Mouse (Mus musculus): ENCODE results near the gene Zfp775.
A peak's percentile ranks its signal among the peaks of the same experiment; 100 is the strongest.

The Zfp775 gene

DNA sequence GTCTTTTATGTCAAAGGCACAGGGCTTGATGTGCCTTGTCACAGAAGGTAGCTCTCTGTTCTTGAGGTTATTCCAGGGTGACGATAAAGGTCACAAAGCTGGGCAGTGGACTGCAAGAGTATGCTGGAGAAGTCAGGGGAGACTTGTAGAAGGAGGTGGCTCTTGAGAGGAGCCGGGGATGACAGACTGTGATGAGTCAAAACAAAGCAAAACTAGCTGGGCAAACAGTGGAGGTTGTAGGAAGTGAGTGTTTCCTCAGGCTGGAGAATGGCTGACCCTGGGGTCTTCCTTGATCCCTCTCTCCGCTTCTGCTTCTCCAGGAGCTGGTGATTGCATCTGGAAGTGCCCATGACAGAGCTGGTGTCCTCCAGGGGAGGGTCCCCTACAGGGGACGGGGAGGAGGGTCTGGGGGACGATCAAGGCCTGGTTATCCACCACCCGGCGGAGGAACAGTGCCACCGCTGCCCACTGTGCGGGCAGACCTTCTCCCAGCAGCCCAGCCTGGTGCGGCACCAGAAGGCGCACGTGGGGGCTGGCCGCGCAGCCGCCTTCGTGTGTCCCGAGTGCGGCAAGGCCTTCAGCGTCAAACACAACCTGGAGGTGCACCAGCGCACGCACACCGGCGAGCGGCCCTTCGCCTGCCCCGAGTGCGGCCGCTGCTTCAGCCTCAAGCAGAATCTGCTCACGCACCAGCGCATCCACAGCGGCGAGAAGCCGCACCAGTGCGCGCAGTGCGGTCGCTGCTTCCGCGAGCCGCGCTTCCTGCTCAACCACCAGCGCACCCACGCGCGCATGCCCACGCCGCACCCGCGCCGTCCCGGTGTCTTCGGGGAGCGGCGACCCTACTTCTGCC, 27.2 kb downstream of the Zfp775 start:
- peak in 1 of 2 experiments; percentile 31 for DNase-seq (ENCODE audit: low spot score in 2 of 2)

DNA sequence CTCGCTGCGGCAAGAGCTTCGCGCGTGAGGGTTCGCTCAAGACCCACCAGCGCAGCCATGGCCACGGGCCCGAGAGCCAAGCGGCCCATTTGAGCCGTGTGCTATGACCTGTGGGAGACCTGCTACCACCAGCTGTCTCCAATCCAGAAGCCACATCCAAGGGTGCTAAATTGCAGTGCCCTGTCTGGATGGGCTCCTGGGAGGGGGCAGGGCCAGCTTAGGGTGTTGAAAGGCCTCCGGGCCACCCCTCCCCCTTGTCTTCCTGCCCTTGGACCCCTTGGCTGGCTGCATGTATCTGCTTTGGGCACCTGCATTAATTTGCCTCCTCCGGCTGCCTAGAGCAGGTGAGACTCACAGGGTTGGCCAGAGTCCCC, 27.8 kb downstream of the Zfp775 start:
- no peak for DNase-seq (ENCODE audit: low spot score in 2 of 2)

DNA sequence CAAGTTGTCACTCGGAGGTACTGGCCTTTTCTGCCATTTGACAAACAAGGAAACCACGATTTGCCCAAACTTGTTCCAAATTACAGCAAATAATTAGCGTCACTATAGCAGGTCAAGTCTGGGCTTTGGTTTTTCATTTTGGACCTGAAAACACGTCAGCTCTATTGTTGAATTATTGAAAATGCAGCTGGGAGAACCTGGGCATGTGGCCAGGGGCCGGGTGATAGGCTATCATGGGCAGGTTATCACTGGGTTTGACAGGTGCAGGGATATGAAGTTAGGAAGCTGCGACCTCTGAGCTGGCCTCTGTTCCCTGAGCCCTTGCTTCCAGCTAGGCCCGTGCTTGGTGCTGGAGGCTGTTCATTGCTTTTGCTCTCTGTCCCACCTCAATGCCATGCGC, 29.0 kb downstream of the Zfp775 start:
- no peak for DNase-seq (ENCODE audit: low spot score in 2 of 2)

DNA sequence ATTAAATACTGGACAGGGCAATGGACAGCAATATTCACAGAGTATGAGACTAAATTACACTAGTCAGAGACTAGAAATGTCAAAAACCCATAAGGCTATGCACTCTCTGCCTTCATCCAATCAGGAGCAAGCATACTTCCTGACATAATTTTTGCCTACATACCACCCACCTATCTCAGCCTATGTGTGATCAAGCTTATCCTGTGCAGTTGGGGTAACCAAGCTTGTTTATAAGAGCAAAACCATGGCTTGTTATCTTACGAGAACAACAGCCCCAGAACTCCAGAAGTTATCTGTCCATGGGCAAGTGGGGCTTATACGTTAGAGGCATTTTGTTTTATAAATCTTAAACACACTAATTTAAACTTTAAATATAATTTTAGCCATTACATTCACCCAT, 33.2 kb downstream of the Zfp775 start:
- DNase-seq (ENCODE audit: low spot score in 2 of 2), result no peak

DNA sequence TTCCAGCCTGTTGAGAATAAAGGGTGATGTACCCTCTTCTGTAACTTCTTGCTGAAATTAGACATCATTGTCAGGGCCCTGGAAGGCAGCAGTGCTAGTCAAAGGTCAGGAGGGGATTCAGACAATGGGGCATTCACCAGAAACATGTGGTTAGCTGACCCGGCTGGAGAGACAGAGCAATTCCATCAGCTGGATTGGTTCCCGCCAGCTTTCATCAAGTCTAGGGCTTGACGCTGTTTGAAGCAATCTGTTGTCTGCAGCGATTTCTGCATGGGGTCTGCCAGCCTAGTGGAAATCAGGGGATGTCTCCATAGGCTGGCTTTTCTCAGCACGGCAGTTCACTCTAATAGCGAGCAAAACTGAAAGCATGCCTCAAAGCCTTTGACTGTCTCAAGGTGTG, 34.7 kb downstream of the Zfp775 start:
- no peak for DNase-seq (ENCODE audit: low spot score in 2 of 2)

DNA sequence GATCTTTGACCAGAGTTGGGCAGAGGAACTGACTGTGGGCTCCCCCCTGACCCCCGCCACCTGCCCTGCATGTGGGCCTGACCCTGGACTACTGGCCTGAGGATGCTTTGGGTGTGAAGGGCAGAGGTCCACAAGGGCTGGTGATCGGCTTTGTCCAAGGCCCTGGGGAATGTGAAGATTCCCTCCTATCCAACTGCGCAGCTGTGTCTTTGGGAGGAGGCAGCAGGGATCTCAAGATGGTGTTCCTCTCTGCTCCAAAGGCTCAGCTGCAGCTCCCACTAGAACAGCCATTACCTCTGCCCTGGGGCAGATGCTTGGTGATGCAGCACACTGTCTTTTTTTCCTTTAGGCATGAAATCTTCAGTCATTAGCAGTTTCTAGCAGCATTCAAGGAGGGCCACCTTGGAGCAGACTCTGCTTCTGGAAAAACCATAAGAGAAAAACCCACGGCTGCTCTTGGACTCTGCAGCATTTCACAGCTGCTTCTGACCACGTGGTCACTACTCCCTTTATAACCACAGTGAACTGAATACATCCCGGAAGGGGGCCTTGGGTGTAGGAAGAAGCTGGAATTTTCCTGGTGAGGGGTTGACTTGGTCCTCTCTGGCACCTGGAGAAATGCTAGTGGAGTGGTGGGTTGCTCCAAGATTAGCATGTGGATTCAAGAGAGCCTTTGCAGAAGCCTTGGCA, 36.1 kb downstream of the Zfp775 start:
- no peak for DNase-seq (ENCODE audit: low spot score in 2 of 2)

DNA sequence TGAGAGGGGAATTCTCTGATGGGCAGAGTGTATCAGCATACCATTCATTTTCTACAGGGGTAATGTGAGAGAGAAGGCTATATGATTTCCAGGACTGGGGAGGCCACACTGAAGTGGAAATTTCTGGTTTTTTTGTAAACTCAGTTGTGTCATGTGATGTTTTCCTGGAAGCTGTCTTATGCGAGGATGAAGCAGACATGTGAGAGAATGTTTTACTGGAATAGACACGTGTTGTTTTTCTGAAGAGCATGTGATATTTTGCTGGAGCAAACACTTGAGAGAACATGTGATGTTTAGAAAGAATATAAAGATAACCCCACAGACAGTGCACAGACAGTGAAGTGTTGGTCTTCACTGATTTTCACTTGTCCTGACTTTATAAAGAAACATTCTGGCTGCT, 36.7 kb downstream of the Zfp775 start:
- no peak for DNase-seq (ENCODE audit: low spot score in 2 of 2)

DNA sequence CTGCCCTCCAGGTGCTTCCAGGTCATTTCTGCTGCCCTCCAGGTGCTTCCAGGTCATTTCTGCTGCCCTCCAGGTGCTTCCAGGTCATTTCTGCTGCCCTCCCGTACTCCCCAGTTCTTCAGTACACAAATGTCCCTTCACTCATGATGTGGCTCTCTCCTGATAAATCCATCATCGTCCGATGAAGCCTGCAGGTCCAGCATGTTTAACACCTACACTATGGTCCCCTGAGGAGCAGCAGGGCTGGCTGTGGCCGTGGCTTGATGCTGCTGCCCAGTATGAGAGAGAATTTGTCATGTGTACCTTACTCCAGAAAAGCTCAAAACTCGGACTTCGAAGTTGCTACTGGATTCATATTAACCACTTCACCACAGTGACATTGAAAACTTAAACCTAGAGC, 39.5 kb downstream of the Zfp775 start:
- no peak for DNase-seq (ENCODE audit: low spot score in 2 of 2)

DNA sequence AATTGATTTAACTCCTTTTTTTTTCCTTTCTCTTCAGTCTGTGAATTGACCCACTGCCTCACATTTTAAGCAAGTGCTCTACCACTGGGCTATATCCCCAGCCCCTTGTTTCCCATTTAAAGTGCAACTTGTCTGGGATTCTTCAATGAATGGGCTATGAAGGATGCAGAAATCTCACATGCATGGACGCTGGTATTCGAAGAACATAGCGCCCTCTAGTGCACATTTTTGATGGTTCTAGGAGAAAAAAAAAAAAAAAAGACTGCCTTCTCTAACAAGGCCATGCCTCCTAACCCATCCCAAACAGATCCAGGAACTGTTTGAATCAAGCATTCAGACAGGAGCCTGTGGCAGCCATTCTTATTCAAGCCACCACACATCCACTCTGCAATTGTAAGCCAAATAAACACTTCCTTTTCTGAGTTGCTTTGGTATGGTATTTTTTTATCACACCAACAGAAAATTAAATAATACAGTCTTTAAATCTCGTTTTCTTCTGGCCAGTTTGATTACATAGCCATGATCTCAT, 41.0 kb downstream of the Zfp775 start:
- peak; percentile 39 for DNase-seq (ENCODE audit: low spot score in 2 of 2)

DNA sequence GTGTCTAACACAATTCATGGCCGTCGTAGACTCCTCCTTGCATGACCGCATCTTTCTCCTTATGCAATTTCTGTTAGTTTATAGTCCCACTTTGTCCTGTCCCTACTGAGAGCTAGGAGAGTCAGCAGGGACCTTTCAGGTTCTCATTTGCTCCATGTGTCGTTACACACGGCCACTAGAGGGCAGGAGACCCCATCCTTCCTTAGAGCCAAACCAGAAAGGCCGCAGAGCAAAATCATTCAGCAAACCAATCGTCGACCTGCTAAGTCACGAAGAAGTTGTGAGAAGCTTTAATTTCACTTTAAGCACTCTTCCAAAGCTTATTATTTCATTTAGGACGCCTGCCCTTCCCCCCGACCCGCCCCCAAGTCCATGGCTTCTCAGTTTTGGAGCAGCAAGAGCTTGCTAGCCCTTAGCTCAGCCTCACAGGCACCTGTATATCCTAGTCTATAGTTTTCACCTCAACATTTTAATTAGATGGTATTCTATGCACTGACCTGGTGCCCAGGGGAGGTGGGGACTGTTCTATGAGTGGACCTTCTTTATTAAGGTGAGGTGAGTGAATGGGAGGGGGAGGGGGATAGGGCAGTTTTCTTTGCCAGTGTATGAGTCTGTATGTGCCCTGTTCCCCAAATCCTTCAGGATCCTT, 43.9 kb downstream of the Zfp775 start:
- DNase-seq (ENCODE audit: low spot score in 2 of 2), result peak; percentile 70 to 79

DNA sequence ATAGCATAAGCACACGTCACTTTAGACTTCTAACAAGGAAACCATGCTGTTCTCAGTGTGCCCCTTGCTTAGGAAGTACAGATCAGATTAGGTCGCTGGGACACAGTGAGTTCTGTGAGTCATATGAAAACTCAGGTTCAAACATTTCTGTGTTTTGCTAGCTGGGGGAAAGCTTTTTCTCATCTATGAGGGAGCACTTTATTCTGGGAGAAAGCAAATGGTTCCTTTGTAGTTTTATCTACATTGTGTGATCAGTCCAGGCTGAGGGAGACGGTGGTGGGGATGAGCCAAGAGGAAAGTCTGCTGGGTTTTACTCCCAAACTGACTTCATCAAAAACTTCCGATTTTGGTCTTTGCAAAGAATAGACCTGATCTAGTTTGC, 44.4 kb downstream of the Zfp775 start:
- no peak for DNase-seq (ENCODE audit: low spot score in 2 of 2)

DNA sequence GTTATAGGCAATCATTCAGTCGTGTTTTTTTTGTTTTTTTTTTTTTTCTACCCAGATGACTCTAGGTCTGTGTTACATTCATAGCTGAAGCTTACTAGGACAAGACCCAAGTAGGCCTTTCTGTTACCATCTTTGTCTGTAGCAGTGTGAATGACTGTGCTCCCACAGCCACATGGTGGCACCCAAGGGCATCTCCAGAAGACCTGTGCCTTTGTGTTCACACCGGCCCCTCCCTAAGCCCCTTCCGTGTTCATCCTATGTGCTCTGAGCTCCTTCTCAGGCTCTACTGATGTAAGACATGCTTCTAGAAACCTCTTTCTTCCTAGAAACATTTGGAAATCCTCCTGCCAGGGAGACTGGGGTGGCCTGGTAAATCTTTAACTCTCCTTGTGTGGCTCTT, 45.1 kb downstream of the Zfp775 start, which contains the start of gene Gimap8:
Gimap8 (plus strand) TSS at position 240 of the 400 bp plus-strand sequence.
- DNase-seq (ENCODE audit: low spot score in 2 of 2), result peak; percentile 82 to 88

DNA sequence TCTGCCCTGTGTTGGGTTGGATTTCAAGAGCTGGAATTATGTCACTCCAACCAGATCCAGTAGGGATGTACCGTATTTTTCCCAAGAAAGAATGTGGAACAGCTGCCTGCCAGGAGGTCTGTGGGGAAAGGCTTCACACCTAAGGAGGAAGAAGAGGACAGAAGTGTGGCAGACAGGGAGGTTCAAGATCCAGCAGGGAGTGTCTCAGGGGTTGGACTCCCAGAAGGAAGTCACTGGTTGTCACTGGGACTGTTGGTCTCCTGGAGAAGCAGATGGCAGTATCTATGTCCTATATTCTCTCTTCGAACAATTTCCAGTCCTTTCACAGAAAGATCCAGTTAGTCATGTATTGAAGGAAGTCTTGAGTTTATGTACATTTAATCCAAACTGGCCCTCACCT, 45.7 kb downstream of the Zfp775 start:
- DNase-seq (ENCODE audit: low spot score in 2 of 2), result no peak

DNA sequence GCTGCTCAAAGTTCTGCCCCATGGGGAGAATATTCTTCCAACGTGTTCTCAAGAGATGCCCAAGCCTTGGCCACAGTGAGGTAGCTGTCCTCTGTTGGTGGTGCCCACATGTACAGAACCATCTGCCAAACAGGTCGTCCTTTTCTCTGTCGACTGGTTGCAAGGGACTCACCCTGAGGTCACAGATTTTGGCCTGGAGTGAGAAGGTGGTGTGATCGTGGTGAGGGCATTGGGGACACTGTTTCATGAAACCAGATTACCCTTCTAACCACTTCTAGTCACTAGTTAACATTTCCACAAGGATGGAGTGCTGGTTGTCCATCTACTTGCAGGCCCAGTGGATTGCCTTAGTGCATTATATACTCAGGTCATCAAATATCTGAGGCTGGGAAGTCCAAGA, 46.9 kb downstream of the Zfp775 start:
- DNase-seq (ENCODE audit: low spot score in 2 of 2), result no peak

DNA sequence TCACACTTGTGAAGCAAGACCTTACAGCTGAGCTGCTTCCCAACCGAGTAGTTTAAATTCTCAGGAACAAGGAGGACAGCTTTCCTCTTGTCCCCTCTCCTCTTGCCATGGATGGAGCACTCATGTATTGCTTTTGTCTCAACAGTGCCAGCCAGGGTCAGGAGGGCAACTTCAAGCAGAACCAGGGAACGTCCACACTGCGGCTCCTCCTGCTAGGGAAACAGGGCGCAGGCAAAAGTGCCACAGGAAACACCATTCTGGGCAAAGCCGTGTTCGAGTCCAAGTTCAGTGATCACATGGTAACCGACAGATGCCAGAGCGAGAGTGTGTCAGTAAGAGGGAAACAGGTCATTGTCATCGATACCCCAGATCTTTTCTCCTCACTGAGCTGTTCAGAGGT, 48.2 kb downstream of the Zfp775 start:
- DNase-seq (ENCODE audit: low spot score in 2 of 2), result no peak

DNA sequence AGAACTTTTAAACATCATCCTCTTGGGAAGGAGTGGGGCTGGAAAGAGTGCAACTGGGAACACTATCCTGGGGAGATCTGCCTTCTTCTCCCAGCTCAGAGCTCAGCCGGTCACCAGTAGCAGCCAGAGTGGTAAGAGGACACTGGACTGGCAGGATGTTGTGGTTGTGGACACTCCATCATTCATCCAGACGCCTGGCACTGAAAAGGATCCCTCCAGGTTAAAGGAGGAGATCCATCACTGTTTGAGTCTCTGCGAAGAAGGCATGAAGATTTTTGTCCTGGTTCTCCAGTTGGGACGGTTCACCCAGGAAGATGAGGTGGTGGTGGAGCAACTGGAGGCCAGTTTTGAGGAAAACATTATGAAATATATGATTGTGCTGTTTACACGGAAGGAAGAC, 56.9 kb downstream of the Zfp775 start:
- DNase-seq (ENCODE audit: low spot score in 2 of 2), result no peak

DNA sequence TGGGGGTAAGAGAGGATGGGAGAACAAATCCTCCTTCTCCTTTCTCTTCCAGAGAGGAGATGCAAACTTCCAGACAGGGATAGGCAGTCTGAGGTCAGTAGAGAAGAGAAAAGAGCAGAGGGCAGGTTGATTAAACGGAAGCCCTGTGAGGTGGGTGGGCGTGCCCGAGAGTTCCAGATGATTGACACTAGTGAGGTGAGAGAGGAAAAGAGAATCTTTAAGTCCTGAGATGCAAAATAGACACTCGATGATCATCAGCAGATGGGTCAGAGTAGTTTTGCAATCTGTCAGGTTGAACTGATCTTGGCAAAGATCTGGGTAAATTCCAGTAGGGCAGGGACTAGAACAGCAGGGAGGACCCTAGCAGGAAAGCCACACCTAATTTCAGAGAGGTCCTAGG, 62.9 kb downstream of the Zfp775 start:
- DNase-seq (ENCODE audit: low spot score in 2 of 2), result no peak

DNA sequence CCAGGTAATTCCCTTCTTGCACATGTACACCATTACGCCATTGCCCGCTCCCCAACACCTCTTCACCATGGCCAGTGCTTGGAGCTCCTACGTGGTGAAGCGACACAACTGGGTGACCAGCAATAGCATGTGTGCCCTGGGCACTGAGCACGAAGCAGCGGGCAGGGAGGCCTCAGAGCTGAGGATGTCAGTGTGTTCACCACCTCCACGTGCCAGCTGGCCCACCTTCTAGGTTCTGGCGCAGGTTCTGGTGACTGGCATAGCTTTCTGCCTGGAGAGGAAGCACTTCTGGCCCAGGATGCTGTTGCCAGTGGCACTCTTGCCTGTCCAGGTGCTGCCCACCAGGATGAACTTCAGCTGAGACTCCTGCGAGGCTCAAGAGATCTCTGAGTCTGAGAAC, 63.6 kb downstream of the Zfp775 start:
- no peak for DNase-seq (ENCODE audit: low spot score in 2 of 2)

DNA sequence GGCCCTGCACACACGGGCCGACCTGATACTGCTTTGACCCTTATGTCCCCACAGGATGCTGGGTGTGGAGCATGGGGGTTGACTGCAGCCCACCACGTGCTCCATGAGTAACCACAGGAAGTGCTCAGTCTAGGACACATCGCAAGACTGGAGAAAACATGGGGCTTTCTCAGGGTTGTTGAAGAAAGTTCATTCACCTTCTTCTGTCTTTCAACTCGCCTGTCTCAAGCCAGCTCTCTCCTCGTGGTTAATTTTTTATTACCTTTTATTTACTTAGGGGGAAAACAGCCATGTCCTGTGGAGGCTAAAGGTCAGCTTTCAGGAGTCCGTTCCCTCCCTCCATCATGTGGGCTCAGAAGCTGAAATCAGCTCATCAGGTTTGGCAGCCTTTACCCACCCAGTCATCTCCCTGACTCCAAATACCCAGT, 64.3 kb downstream of the Zfp775 start:
- DNase-seq (ENCODE audit: low spot score in 2 of 2), result peak; percentile 71 to 81

DNA sequence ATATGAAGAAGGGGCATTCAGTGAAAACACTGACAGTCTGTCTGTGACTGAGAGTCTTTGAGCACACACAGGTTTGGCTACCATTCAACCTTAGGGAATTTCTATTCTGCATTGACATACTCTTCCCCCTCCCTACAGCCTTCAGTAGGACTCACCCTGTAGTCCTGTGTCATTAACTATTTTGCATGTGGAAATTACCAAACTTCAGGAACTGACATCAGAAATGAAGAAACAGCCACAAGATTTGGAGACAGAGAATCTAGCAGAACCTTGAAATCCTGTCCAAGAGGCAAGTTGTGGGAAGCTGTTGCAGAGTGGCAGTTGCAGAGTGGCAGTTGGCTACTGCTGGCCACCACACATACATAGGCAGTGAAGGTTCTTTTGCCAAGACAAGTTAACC, 66.2 kb downstream of the Zfp775 start:
- DNase-seq (ENCODE audit: low spot score in 2 of 2), result no peak

DNA sequence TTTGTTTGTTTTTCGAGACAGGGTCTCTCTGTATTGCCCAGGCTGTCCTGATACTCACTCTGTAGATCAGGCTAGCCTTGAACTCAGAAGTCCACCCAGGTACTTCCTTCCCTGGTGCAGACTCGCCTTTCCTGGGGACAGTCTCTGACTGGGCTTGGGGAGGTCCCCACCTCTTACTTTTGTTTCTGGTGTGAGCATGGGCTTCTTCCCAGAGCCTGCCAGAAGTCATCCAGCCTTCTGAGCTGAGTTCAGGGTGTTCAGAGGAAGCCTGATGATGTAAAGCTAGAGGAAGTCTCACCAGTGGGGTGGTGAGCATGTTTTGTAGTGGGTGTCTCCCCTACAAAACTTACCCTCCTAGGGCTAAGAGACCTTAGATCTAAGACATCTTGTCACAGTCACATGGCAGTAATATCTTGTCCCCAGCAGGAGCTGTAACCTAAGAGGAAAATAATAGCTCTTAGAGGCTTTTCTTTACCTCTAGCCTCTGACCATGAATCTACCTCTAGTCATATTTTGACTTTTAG, 67.6 kb downstream of the Zfp775 start:
- DNase-seq (ENCODE audit: low spot score in 2 of 2), result no peak
